Mouse (Mus musculus): ENCODE data around the gene Map7d1.

- TF ChIP-seq CTCF (IDR thresholded peaks at IDR 0.05; ENCODE audit: extremely low read depth, insufficient read length, insufficient replicate concordance, low read depth, low read length) (no peak), POLR2A (IDR thresholded peaks at IDR 0.05; ENCODE audit: low read depth, low read length) (no peak)
Observed at GRCm38 (mm10) chr4:126275081-126275480, 18.9 kb upstream of the Map7d1 start.

Data from small intestine, adult 2 months (tissue).